Mouse (Mus musculus) CD4-positive, CD25-positive, alpha-beta regulatory T cell (primary cell): Measurements from ENCODE around the gene Tmprss5. TPM values are rescaled to one million over a fixed set of nuclear protein-coding genes. Genes with fewer than 3 reads are reported as not detected.

ENCODE experiments used
- polyA plus RNA-seq: library from polyadenylated mRNA; unstranded; fragments of 100-300 nt; shearing (Covaris generic); gene quantifications from one replicate; pipeline ENCODE4 v1.2.1, GENCODE M21; 2017

Tmprss5 gene
- polyA plus RNA-seq, result not detected

GRCm38 (mm10) chr9:49081107-49081506 is at the start of gene Tmprss5:
Tmprss5 (plus strand) TSS chr9:49081260.

GRCm38 (mm10) chr9:49055333-49056205 is 25.5 kb upstream of the Tmprss5 start, which contains the start of gene Zw10:
Zw10 (plus strand) TSS chr9:49055613.

Other genes with a start within 250 kb of the Tmprss5 start
- not detected for gene Zbtb16, start 245.0 kb upstream of the Tmprss5 start, polyA plus RNA-seq
- gene Htr3a, start 170.2 kb upstream of the Tmprss5 start, polyA plus RNA-seq, result not detected
- not detected for gene Htr3b, start 116.3 kb upstream of the Tmprss5 start, polyA plus RNA-seq
- 54.5 TPM for gene Usp28, start 95.9 kb upstream of the Tmprss5 start, polyA plus RNA-seq
- gene Zw10, start 25.6 kb upstream of the Tmprss5 start, polyA plus RNA-seq, result 47.7 TPM
- gene Gm4894, start 169.3 kb downstream of the Tmprss5 start, polyA plus RNA-seq, result not detected